Mouse (Mus musculus): Measurements from ENCODE around the gene Traf5.

GRCm38 (mm10) chr1:191974509-191975405 is 117.6 kb downstream of the Traf5 start:
- no peak for TF ChIP-seq GATA1 (IDR thresholded peaks at IDR 0.05; ENCODE audit: low read length)
- no peak for TF ChIP-seq TAL1 (IDR thresholded peaks at IDR 0.05; ENCODE audit: low read length)
